Mouse (Mus musculus): ENCODE results near the gene Slco3a1.

The Slco3a1 gene

DNA sequence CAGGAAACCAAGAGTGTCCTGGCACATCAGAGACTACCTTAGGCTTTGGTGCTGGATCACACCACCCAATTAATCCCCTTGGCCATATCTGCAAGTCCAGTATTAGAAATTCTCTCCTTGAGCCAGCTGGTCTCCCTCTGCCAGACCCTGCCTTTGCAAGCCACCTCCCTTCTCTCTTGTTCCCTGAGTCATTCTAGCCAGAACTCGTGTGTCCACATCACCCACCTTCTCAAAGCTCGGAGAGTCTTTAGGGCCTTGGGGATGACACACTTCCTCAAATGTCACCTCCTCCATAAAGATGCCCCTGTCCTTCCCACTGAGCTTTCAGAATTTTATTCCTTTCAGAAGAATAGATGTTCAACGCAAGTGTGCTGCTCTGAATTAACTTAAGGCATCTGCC lies 172.3 kb downstream of the Slco3a1 start:
- no peak for DNase-seq (ENCODE audit: low spot score in 2 of 2)

DNA sequence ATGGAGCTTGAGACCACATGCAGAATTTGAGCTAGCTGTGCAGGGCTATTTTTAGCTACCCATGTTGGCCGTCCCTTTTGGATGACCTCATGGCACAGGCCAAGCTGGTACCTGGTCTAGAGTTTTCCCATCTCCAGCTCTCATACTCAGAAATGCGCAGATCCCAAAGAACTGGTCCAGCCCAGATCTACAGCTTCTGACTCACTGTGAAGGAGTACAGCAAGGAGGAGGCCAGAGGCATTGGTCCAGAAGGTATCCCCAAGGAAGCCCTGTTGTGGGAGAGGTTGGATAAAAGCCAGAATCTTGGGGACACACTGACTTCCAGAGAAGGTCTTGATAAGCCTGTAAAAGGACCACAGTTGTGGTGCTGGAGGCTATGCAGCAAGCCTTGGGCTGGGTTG lies 172.7 kb downstream of the Slco3a1 start:
- DNase-seq (ENCODE audit: low spot score in 2 of 2): no peak

DNA sequence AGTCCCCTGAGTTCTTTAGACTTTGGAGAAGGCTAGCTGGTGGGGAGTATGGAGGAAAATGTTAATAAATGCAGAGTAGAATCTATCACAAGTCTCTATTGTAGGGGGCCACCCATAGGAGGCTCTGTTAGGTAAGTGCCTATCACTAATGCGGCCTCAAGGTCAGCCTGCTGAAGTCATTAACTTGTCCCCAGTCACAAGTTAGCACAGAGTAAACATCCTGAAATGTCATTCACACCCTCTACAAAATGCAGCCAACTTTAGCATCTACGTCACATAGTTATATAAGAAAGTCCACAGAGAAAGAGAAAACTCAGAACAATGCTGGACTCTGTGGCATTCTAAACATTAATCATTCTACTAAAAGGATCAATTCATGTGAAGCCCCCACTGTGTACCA lies 173.5 kb downstream of the Slco3a1 start:
- DNase-seq (ENCODE audit: low spot score in 2 of 2): no peak

DNA sequence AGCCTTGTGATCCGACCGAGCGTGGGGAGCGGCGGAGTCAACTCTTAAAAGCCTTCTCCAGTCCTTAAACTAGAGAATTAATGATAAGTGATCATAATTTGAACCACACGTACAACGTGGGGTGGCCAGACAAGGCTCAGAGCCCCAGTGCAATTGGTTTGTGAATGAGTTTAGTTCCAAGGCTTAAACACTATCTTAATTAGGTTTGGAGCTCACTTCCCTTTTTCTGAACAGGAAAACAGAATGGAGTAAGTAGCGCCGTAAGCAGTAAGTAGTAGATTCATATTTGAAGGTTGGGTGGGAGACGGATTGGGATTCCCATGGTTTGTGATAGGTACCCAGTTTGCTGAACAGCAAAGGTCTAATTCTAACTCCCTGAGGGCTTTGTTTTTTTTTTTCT lies 176.7 kb downstream of the Slco3a1 start:
- DNase-seq (ENCODE audit: low spot score in 2 of 2): no peak

DNA sequence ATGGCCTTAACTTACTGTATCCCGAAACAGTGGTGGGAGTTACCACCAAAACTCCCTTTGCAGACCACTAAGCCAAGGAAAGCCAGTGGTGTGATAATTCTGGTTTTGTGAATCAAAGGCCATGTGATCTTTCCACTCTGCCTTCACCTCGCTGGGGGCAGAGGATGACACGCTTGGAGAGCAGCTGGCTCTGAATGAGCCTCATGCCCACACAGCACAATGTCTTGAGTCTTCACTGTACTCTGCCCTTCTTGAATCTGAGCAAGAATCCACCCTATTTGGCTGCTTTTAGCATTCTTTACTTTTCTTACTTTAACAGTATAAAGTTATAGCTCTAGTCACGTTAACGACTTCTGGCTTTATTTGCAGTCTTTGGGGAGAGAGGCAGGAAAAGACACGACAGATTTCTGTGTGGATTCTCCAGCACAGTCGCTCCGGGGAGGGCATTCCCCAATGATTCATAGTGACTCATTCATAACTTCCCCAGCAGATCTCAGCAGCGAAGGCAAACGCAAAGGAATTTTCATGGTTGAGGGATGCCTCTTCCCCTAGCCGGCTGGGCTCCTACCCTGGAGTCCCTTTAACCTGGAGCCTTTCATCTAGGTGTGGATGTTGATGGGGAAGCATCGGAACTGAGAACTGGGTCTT lies 178.1 kb downstream of the Slco3a1 start:
- DNase-seq (ENCODE audit: low spot score in 2 of 2): no peak

DNA sequence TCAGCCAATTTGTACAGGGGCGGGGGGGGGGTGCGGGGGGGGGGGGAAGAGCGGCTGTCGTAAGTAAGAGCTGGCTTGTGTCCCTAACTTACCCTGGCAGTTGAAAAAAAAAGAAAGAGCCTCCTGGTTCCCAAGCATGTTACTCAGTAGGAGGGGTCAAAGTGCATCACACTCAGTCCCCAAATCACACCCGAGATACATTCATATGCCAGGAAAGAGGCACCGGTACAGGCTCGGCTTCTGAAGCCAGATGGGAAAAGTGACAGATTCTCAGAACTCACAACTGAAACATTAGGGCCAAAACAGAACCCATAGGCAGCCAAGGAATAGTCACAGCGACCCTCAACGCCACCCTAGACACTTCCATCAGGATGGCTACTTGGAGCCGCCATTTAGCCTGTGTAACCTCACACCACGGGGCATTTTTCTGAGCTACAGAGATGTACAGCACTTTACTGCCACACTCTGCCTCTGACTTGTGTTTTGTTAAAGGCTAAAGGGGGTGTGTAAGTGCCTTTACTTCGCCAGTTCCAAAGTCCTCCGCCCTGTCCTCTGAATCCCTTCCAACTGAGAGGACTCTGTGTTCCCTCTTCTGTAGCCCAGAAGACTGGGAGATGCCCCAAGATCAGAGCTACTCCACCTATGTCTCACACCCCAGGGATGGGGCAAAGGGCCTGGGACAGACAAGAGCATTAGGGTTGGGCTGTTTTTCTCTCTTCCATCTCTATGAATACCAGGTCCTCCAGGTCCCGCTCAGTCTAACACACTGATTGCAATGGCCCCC lies 179.2 kb downstream of the Slco3a1 start:
- no peak for DNase-seq (ENCODE audit: low spot score in 2 of 2)

DNA sequence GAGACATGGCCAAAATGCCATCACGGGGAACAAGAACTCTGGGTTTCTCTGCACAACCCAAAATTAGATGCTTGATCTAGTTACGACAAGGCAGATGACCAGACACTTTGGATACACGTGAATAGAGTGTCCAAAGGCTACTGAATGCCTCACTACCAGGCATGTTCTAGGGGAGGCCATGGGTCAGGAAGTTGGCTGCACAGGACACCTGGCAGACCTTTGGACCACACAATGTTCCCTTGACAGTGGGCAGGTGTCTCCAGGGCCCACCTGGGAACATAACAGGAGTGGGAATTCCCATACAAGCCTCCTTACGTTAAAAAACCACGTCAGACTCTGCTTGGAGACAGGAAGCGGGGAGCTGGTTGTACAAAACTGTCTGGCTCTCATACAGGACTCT lies 181.5 kb downstream of the Slco3a1 start:
- DNase-seq (ENCODE audit: low spot score in 2 of 2): no peak

DNA sequence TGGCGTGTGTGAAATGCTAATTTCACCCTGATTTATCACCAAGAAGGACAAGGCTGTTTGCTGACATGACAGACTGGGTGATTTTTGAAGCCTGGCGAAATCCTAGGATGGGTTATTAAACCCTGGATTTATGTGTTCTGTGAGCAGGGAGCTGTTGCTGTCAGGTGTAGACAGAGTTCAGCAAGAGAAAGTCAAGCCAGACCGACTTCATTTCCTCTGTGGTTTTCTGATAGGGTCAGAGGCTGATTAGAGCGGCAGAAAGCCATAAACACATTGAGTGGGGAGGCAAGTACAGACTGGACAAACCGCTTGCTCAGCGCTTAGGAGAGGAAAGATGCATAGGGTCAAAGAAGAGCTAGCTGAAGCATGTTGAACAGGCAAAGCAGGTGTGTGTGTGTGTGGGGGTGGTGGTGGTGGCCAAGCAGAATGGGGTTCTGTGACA lies 182.4 kb downstream of the Slco3a1 start:
- no peak for DNase-seq (ENCODE audit: low spot score in 2 of 2)

DNA sequence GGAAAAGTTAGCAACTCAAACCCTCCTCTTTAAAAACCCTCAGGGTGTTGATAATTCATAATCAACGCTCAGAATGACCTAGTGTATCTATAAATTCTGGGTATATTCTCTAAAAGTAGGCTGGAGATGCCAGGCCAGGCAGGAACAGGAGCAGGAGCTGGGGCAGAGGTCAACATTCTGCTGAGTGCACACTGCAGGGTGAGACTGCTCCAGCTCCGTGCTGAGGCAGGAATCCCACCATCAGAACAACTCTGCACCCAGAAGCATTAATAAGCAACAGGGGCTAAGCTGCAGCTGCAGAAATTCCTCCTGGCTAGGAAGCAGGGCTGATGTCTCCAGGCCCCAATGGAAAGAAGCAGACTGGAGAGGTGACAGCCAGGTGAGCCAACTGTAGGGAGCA lies 182.9 kb downstream of the Slco3a1 start:
- no peak for DNase-seq (ENCODE audit: low spot score in 2 of 2)

DNA sequence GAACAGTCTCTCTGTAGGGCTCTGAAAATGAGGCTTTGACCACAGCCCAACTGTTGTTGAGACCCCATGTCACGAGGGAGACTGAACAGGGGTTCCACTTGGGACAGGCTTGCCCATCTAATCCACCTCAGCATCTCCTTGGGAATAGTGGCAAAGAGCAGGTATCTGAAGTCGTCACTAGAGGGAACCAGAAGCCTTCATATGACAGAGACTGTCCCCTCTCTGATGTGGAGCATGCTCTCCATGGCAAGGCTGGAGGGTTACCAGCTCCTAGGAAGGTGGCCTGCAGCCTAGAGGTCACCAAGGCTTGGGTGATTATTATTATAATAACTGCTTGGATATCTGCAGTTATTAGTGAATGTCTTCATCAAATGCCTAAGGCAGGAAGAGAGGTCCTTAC lies 183.4 kb downstream of the Slco3a1 start:
- DNase-seq (ENCODE audit: low spot score in 2 of 2): peak in 1 of 2 experiments; percentile 36

DNA sequence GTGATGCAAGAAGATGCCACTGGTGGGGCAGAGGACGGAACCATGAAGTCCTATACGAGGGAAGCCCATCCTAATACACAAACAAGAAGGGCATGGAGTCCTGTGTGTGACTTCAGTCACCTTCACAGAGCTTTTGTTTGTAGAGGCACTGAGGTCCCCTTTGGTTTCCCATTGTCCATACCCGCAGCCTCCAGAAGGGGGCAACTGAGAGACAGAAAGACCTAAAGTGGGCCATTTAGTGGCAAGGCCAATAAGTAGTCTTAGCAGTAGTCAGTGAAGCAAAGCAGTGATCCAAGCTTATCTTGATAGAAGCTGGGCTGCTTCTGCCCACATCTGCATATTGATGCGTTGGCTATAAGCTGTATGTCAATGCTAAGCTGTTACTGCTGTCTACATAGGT lies 184.9 kb downstream of the Slco3a1 start:
- DNase-seq (ENCODE audit: low spot score in 2 of 2): peak in 1 of 2 experiments; percentile 58

DNA sequence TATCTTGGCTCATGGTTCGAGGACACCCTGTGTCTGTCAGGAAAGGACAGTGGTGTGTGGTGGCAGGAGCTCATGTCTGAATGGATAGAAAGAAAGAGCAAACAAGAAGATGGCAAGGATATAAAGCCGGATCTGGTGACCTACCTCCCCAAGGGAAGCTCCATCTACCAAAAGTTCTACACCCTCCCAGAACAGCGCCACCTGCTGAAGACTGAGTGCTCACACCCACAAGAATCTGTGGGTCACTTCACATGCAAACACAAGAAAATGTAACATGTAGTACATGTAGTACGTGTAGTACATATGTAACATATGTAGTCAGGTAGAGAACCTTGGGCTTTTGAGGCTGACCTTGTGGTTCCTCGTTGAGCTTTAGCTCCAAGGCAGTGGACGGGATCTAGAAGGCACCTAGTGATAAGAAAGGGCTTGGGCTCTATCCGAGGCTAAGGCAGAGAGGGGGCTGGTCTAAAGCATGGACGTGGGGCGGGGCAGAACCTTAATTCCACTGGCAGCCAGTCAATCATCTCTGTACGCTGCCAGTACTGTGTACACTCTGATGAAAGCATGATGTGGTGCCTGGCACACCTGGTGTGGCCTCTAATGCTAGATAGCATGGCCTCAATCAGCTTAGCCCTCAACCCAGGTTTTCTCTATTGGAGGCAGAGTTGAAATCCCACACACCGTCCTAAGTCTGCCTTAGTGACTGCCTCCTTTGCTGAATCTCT lies 186.2 kb downstream of the Slco3a1 start:
- DNase-seq (ENCODE audit: low spot score in 2 of 2): no peak

DNA sequence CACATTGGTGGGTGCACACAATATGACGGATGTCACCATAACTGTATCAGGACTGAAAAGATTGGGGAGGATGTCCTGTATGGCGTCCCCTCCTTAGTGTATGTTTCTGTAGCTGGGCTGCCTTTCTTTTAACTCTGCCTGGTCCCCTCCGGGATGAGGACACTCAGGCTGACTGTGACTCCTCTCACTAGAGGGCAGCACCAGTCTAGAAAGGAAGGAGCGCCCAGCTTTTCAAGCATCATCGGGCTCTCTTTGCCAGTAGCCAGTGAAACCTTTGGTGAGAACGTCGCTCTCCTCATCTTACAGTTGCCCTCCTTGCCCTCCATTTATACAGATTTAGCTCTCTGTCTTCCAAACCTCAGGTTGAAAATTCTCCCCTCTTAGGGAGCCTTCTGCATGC lies 187.2 kb downstream of the Slco3a1 start:
- DNase-seq (ENCODE audit: low spot score in 2 of 2): peak; percentile 41 to 62

DNA sequence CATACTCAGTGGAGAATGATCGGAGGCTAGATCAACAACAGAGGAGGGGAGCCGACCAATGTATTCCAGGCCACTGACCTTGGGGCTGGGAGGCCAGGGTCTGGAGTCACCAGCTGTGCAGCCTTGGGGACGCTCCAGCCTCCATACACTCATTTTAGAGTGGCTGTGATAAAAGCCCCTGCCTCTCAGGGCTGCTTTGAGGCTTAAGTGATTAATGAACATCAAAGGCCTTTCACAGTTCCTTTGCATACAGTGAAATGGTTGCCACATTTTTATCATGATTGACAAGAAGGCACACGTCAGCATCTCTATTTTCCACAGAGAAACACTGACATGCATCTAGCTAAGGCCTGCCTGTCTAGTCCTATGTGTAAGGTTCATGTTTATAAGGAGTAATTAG lies 189.0 kb downstream of the Slco3a1 start:
- no peak for DNase-seq (ENCODE audit: low spot score in 2 of 2)

DNA sequence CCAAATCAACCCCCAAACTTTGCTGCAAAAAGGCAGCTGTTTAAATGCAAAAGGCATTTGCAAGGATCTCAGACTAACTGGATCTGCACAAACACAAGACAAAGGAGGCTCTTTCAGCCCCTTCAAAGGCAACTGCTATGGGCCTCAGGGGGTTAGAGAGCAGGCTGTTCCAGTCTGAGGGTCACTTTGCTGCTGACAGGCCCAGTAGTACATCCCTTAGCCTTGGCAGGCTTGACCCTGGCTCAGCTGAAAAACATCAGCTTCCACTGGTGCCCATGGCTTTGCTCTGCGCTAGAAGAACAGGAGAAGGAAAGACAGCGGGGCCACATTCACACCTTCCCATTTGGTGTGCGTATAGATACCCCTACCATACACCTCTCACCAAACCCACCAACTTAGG lies 189.6 kb downstream of the Slco3a1 start:
- no peak for DNase-seq (ENCODE audit: low spot score in 2 of 2)

DNA sequence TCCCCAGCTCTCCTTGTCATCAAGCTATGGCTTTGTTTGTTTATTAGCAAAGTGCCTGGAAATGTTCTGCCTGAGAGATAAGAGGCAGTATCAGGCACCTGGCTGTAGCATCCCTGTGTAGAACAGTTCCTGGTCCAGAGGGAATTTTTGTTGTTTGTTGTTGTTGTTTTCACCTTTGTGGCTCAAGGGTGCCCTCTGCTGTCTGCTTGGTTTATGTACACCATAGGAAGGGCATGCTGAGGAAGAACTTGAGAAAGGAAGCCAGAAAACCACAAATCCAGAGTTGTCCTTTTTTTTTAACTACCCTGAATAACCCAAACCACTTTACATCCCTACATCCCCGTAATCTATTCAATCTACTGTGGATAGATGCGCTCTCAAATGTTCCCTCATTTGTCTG lies 191.1 kb downstream of the Slco3a1 start:
- no peak for DNase-seq (ENCODE audit: low spot score in 2 of 2)

DNA sequence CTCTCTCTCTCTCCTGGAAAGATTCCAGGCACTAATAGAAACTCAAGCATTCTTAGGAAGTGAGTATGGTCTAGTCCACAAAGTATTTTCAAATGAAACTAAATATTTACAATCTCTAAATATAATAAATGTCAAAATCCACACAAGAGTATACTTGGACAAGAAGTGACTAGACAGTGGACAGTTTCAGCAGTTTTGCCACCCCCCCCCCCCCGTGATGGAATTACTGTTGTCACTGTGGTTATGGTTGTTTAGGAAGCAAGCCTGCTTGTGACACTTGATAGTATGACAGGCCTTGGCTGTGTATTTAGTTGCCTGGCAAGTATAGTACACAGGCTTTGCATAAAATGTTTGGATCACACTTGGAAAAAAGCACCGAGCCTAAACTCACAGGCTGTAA lies 192.9 kb downstream of the Slco3a1 start:
- DNase-seq (ENCODE audit: low spot score in 2 of 2): no peak

DNA sequence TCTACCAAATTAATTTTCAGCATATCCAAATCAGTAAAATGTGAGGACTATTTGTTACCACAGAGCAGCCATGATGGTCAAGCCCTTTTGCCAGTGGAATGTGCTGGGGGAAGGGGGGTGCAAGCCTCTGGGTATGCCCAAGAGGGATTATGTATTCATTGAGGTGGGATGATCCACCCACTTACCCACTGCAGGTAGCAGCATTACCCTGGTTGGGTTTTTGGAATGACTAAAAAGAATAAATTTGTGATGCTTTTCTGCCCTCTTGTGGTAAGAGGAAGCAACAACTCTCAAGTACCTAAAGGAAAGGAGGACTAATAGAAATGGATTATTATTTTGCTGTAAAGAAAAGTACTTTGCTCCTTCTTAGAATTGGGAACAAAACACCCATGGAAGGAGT lies 197.6 kb downstream of the Slco3a1 start:
- DNase-seq (ENCODE audit: low spot score in 2 of 2): no peak

DNA sequence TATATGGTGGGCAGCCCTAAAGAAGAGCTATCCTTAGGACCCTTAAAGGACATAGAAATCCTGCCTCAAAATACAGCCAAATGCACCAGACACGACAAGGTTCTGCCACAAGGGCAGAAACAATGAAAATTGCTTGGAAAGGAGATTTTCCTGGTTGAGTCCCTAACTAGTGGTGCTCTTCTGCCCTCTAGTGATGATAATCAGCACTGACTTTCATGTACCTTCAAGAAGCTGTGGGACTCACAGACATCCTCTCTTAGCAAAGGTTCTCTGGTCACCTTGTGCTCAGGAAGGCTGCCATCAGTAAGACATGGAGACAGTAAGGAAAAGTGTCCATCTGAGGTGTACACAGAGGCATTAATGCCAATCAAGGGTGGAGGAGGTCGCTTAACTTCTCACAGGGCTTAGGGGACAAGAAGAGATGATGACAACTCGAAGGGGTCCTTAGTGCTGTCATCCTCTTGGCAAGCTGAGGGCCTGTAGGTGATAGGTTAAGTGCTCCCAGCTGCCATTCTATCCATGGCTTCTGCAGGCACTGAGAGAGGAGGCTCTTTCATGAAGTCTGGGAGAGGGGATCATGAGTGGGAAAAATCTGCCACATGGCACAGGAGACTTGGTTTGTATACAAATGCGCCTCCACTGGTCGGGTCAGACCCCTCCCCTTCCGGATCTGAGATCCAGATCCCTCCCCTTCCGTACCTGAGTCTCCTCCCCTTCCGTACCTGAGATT lies 199.9 kb downstream of the Slco3a1 start:
- peak in 1 of 2 experiments; percentile 59 for DNase-seq (ENCODE audit: low spot score in 2 of 2)

DNA sequence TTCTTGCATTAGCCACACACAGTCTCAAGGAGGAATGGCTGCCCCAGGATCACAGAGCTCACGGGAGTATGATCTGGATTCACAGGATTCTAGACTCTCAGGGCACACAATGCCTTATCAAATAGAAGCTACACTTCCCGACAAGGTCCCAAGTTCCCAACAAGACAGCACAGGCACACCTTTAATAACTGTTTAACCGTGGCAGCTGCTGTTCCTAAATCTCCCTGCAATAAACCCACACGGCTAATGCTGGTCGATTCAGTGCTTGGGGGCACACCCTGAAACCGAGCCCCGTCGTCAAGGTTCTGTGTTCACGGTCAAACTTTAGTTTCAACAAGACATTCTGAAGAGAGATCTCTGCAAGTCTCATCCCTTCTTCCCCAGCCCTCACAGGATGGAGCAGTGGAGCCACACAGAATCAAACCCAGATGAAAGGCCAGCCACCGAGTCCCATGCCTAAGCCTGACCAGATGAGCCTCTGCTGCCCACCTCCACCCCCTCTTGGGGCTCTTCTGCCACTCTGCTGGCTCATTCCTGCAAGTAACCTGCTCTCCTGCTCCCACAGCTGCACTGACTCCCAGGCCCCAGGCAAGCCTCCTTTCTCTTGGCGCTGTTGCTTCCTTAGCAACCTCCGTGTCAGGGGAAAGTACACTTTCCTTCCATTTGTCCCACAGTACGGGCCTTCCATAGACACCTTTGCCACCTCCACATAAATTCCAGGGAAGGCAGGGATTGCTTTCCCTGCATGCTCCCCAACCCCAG lies 200.7 kb downstream of the Slco3a1 start:
- no peak for DNase-seq (ENCODE audit: low spot score in 2 of 2)

DNA sequence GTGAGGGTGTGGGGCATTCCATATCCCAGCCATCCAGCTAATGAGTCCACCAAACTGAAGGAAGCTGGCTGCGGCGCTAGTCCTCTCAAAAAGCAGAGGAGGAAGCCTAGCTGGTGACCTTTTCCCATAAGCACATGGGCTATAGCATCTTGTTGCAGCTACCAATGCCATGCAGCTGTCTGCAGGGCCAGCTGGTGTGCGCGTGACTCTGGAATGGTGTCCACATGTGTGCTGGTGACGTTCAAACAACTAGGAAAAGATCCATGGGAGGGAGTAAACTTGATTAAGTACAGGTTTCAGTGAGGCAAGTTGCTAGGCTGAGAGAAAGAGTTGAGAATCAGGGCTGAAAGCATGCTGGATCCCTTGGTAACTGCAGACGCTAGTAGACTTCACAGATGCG lies 201.3 kb downstream of the Slco3a1 start:
- DNase-seq (ENCODE audit: low spot score in 2 of 2): no peak
